Mouse (Mus musculus): ENCODE measurements around the gene Nosip.
"Not testable (repeated sequence)": the region's sequence is repeated elsewhere in the genome, so short reads cannot be mapped to it uniquely, and the experiment has no call there.

The Nosip gene

DNA sequence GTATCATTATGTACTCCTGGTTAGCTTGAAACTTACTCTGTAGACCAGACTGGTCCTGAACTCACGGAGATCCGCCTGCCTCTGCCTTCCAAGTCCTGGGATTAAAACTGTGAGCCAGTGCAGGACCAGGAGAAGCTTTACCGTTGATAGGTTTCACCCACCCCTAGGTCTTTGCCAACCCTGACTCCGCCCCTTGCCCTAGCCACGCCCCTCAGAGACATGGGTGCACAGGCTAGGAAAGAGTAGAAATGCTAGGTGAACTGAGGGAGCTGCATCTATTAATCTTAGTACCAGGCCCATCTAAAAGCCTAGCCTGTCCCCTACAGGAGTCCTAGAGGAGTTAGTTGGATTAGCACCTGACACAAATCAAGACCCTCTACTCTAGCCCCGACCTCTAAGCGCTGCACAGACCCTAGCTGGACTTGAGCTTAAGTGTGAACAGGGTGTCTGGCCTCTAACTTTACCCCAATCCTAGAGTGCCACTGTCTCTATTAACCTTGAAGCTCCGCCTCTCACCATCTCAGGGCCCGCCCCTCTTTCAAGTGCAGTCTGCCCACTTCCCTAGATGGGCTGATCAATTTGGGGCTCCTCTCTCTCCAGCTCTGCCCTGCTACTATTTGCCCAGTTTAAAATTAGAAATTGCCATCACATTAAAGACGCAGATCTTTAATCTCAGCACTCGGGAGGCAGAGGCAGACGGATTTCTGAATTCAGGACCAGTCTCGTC lies 28.2 kb downstream of the Nosip start:
- in situ Hi-C loops (cut with MboI, MseI): no loop called here

DNA sequence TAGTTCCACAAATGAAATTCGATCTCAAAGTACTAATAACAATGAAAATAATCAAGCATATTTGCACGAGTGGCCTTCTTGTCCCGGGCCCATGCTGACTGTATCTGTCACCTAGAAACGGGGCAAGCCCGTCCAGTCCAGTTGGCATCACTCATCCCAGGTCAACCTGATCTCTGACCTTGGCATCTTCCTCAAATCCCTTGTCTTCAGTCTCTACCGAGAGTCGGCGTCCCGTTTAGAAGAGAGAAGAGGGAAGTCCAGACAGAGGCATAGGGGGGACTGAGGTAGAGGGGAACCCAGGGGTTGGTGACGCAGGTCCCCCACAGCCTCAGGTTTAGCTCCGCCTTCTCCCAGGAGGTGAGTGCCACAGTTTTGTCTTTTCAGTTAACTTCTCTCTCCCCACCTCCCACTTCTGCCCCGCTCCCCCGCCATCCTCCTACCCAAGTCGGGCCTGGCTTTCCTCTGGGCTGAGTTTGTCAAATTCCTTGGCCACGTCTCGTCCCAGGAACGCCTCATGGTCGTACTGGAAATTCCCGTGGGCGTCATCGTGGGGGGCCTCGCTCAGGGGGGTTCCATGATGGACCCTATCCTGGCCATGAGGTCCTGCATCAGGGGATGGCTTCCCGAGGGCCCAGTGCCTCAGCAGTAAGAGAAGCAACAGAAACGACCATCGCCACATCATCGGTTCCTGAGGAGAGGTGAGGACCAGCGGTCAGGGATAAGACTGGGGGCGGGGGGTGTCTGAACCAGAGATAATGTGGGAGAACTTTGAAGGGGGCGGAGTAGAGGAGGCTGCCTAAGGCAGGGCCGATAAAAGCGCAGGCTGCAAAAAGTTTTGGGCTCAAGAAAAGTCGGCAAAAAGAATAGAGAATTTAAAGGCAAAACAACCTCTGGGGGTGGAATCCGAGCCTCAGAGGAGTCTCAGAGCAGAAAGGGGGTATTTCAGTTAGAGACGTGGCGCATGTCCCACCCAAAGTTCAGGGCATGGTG lies 29.1 kb downstream of the Nosip start:
- in situ Hi-C loops (cut with MboI, MseI): no loop called here

DNA sequence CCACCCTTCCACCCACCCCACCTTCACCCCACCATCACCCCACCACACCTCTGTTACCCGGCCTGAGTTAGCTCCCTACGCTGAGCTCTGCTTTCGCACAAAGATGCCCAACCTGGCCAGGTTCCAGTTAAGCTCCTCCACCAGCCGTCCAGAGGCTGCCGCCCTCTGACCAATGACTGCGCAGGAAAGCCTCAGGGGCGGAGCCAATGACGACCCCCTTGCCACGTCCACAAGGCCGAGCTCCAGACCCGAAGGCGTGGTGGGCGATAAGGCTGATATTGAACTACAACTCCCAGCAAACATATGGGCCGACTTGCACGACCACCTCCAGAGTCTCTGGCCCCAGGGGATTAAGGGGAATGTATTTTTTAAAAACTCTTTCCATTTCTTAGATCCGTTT lies 29.8 kb downstream of the Nosip start, which contains the start of gene Rcn3:
Gene Rcn3, minus strand, starts transcription at position 174 of the 400 bp plus-strand sequence.
- in situ Hi-C loops (cut with MboI, MseI): no loop called here

DNA sequence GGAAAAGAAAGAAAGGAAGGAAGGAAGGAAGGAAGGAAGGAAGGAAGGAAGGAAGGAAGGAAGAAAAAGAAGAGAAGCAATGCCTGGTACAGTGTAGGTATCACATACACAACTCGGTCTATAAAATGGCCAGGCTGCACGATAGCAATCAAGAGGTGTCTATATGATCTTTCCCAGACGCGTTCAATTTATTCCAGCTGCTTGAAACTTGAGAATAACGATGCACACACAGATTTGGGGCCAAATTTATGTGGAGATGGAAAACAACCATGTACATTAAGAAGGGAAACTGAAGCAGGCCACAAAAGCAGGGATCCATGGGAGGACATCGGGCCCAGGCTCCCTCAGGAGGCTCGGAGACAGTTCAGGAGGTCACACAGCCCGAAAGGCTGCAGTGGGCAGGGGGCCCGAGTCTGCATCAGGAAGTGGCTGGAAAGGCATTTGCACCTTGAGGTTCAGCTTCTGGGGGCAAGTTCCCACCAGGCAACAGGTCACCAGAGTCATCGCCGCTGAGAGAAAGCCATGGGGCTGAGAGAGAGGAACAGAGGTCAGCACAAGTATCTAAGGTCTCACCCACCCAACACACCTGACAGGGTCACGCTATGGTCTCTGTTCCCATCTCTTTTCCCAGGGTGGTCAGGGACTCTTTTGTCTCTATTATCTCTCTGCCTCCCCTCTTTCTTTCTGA lies 30.7 kb downstream of the Nosip start:
- in situ Hi-C loops (cut with MboI, MseI): no loop called here

DNA sequence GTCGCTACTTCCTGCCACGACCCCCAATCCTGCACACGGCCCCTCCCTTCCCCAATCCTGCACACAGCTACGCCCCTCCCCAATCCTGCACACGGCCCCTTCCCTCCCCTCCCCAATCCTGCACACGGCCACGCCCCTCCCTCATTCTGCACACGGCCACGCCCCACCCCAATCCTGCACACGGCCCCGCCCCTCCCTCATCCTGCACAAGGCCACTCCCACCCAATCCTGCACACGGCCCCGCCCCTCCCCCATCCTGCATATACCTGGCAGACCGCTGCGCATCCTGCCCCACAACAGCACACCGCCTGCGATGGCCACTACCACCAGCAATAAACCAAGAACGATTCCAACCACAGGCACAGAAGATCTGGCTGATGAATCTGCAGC lies 31.3 kb downstream of the Nosip start:
- in situ Hi-C loops (cut with MboI, MseI): no loop called here

DNA sequence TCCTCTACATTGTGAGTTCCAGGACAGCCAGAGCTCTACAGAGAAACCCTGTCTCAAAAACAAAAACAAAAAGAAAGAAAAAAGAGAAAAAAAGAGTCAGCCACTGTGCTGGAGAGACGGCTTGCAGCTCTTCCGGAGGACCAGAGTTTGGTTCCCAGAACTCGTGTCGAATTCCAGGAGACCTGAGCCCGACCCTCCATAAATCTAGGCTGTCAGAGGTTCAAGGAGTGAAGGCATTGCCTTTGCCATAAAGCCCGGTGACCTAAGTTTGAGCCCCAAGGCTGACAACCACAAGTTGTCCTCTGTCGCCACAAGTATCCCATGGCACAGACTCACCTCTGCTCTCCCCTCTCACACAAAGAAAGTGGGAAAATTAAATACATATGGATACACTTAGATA lies 31.9 kb downstream of the Nosip start:
- in situ Hi-C loops (cut with MboI, MseI): no loop called here

DNA sequence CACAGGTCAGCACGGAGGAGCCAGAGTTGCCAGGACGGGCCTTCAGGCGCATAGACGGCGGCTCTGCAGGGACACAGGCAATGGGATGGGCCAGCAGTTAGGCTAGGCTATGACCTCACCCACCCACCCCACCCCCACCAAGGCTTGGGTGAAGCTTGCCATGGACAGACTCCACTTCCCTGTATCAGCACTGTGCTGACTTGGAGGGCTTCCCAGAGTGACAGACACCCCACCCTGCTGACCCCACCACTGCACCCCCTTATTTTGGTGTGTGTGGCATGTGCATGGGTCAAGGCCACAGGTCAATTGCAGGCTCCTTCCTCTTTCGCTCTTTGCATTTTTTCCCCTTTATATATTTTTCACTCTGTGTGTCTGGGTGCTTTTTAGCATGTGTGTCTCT lies 33.1 kb downstream of the Nosip start:
- in situ Hi-C loops (cut with MboI, MseI): no loop called here

DNA sequence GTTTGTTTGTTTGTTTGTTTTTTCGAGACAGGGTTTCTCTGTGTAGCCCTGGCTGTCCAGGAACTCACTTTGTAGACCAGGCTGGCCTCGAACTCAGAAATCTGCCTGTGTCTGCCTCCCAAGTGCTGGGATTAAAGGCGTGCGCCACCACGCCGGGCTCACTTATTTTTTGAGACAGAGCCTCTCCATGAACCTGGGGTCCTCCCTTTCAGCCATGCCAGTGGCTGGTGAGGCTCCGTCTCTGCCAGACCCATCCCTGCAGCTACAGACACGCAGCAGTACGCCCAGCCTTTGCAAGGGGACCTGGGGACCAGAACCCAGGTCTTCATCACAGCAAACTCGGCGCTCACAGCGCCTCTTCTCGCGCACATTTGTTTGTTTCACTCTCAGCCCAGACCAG lies 33.7 kb downstream of the Nosip start:
- in situ Hi-C loops (cut with MboI, MseI): not testable (repeated sequence)

DNA sequence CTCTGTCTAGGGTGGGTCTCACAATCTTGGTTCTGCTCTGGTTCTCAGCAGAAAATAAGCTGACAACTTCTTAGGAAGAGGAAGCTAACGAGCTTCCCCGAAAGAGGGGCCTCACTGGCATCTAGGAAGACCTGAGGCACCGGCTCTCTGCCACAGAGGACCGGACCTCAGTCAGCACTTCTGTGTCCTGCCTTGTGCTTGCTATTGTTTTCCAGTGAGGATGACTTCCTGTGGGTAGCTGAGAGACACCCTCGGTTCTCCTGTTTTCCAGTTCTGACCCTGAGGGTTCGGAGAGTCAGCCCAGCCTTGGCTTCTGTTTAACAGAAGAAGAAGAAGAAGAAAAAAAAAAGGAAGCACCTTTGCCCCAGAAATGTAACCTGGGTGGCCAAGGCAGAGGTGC lies 35.2 kb downstream of the Nosip start:
- in situ Hi-C loops (cut with MboI, MseI): no loop called here

DNA sequence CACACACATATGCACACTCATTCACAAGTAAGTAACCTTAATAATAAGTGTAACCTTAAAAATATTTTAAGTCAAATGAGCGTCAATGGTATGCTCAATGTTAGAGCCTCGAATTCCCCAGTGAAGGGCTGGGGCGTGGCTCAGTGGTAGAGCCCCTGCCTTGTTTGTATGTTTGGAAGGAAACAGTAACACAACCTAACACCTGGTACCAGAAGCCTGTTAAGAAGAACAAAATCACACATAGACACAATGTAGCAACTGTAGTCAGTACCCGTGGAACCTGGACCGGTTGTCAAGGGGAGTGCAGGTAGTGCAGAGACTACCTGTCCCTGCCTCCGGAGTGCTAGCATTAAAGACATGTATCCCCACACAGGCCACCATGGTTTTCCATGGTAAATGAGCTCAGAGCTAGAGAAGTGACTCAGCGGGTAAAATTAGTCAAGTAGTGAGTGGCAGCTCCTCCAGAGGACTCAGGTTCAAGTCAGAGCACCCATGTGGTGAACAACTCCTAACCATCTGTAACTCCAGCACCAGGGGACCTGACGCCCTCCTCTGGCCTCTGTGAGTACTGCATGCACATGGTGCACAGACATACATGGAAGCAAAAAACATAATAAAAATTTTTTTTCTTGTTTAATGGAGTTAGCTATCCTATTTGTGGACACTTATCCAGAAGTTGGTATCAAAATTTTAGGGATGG lies 36.5 kb downstream of the Nosip start:
- in situ Hi-C loops (cut with MboI, MseI): no loop called here

DNA sequence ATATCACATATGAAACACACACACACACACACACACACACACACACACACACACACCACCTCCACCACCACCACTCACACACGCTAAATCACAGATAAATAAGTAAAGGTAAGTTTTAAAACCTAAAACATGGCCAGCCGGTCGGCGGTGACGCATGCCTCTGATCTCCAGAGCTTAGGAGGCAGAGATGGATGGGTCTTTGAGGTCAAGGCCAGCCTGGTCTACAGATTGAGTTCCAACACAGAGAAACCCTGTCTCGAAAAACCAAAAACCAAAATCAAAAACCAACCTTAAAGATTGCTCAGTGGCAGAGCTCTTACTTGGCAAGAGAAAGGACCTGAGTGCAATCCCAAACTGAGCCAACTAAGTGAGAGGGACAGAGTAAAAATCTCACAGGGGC lies 37.8 kb downstream of the Nosip start:
- in situ Hi-C loops (cut with MboI, MseI): no loop called here

DNA sequence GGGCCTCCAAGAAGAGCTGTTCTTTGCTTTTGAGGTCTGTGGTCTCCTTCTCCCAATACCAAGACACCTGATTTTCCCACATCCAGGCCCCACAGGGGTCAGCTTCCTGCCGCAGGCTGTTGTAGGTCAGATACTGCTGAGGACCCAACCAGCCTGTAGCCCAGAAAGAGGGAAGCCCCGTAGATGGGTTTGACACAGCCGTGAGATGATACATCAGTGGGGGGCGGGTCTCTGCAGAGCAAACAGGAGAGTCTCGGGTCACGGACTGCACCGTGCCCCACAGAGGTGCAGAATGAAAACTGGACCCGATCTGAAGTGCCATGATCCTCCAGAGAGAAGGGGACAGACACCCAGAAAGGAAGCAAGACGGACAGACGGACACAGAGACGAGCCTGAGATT lies 40.2 kb downstream of the Nosip start:
- in situ Hi-C loops (cut with MboI, MseI): no loop called here

DNA sequence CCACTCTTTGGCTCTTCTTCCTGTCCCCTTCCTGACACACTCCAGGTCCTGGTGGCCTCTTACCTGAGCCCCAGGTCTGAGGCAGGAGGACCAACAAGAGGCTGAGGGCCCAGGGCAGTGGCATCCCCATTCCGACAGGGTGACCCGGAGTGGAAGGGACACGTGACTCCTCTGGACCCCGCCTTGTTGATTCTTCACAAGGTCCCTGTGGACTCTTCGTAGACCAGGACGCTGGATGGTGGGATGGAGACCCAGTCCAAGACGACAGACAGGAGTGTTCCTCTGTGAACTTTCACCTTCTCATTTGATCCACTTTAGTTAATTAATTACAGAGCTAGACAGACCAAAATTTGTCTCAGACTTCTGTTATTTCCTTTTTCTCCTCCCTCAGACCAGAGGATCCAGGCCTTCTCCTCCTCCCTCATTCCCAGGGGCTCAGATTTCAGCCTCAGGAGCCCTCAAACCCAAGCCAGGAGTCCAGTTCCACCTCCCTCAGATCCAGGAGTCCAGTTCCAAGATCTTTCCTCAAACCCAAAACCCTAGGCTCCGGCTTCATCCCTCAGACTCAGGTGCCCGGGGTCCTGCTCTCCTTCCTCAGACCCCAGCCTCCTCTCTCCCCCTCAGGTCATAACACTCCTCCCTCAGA lies 40.8 kb downstream of the Nosip start:
- in situ Hi-C loops (cut with MboI, MseI): no loop called here

DNA sequence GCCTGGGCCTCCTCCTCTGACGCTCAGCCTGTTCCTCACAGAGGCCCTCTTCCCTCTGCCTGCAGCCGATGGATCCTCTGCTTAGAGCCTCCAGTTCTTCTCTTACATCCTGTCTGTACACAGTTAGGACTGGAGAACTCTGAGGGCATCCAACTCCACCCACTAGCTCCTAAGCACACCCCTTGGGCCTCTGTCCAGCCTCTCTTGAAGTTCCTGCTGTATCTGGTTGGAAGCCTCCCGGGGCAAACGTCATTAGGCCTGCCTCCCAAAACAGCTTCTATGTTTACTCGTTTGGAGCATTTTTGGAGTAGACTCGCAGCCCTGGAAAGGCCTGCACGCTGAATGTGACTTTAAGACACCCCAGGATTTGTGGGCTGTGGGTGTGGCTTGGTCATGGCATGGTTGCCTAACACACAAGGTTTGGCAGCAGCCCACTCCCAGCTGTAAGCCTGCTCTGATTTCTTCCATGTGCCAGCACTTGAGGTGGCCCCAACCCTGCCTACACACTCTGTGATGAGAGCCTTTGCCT lies 41.5 kb downstream of the Nosip start, which contains the start of gene Fcgrt:
Gene Fcgrt, minus strand, starts transcription at position 200 of the 529 bp plus-strand sequence.
- in situ Hi-C loops (cut with MboI, MseI): no loop called here

DNA sequence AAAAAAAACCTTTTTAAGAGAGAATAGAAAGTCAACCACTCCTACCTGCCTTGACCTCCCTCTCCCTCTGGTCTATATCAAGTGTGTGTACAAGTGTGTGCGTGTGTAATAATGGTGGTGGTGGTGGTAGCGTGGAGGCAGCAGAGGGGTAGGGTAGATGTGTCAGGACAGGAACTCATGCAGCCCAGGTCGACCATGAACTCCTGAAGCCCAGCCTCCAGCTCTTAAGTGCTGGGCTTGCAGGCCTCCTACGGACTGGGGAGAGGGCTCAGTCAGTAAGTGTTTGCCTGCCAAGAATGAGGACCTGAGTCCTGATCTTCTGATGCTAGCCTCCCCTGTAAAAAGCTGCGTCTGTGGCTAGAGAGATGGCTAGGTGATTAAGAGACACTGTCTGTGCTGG lies 42.7 kb downstream of the Nosip start:
- in situ Hi-C loops (cut with MboI, MseI): no loop called here

DNA sequence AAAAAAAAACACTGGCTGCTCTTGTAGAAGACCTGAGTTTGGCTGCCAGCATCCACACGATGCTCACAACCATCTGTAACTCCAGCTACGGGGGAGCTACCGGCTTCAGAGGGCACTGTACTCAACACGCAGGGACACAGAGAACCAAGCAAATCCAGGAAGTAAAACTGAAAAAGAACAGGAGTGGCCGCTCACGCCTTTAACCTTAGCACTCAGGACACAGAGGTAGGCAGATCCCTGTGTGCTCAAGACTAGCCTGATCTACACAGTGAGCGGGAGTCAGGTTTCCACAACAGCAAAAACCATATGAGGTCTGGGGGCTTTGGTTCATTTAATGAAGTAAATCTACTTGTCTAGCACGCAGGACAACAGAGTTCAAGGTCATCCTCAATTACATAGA lies 43.3 kb downstream of the Nosip start:
- in situ Hi-C loops (cut with MboI, MseI): no loop called here

DNA sequence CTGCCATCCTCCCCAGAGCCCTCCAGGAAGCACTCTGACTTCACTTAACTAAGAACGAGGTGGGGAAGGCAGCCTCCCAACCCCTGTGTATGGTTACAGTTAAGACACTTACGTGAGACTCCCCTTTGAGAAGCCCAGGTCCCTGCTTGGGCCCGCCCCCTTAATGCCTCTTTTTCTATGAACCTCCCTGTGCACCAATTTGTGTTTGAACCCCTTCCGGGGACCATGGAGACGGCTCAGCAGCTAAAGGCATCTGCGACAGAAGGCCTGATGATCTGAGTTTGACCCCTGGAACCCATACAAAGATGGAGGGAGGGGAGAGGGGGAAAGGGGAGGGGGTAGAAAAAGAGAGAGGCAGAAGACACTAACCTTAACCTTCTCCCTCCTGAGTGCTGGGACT lies 44.2 kb downstream of the Nosip start:
- in situ Hi-C loops (cut with MboI, MseI): no loop called here

DNA sequence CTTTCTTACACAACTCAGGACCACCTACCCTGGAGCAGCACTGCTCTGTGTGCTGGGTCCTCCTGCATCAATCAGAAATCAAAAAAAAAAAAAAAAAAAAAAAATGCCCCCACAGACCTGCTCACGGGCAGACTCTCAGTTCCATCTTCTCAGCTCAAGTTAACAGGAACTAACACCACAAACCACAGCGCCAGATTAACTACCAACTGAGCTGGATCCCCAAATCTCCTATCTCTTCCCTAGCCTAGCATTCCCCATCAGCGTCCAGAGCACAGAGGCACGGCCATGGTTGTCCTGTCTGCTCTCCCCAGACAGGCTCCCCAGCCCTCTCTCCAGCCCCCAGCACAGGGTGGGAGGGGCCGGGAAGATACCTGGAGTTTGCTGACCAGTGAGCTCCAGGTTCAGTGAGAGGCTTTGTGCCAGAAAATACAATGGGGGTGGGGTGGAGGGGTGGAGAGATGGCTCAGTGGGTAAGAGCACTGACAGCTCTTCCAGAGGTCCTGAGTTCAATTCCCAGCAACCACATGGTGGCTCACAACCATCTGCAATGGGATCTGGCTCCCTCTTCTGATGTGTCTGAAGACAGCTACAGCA lies 44.9 kb downstream of the Nosip start:
- in situ Hi-C loops (cut with MboI, MseI): no loop called here

DNA sequence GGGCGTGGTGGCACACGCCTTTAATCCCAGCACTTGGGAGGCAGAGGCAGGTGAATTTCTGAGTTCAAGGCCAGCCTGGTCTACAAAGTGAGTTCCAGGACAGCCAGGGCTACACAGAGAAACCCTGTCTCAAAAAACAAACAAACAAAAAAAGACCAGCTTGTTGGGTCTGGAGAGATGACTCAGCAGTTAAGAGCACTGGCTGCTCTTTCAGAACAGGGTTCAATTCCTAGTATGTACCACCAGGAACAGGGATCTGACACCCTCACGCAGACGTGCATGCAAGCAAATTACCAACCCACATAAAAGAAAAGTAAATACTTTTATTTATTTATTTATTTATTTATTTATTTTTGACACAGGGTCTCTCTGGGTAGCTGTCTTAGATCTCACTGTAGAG lies 47.9 kb downstream of the Nosip start:
- in situ Hi-C loops (cut with MboI, MseI): loop anchor here (10.0 kb wide), 1 partner anchor 725 kb away; the partner anchor contains the start of genes 1700008O03Rik and Syt3

DNA sequence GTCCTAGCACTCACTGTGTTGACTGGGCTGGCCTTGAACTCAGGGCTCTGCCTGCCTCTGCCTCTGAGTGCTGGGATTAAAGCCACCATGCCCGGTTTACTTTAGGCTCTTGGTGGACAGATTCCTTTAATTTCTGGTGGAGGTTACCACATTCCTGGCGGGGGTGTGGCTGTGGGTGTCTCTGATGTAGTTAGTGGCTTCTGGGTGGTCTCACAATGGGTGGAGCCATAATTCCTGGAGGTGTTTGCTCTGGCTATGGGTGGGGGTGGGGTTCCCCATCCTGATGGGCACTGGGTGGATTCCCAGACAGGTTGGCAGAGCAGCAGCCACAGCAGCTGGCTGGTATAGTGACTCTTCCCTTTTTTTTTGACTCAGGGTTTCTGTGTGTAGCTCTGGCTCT lies 49.7 kb downstream of the Nosip start:
- in situ Hi-C loops (cut with MboI, MseI): loop anchor here (10.0 kb wide), 1 partner anchor 727 kb away; the partner anchor contains the start of genes 1700008O03Rik and Syt3

Measured in T-helper 1 cell (primary cell).